In genomic region chr12:86012195-86012594, GRCm38 (mm10) we compare ENCODE assay signal across 13 mouse cellular contexts.
"Had no signal": no experiment of that assay in that cellular context is flagged by ENCODE, and none has a peak within 500 bp of the region (broad histone marks: within the 10 kb centered on the region; RNA-seq: fewer than 3 reads in every experiment).

No protein-coding gene starts in this region.

- DNase-seq: lung, adult 18-20 months; lung, embryonic 14.5 days; lung, postnatal 4 days; midbrain, embryonic 14.5 days; right cerebral cortex, postnatal 14 days; thymus, adult 18-20 months; thymus, postnatal 14 days; thymus, postnatal 36 days had no signal

- H3K9ac ChIP-seq: lung, embryonic 14.5 days; midbrain, embryonic 12.5 days; neural tube, embryonic 13.5 days had no signal

- H3K27me3 ChIP-seq: midbrain, embryonic 12.5 days; neural tube, embryonic 13.5 days had no signal

- H3K36me3 ChIP-seq: midbrain, embryonic 12.5 days; neural tube, embryonic 13.5 days had no signal

- H3K4me3 ChIP-seq: midbrain, embryonic 10.5 days; midbrain, embryonic 12.5 days; myocyte; neural tube, embryonic 13.5 days had no signal

- H3K4me1 ChIP-seq: midbrain, embryonic 12.5 days had no signal

- H3K27ac ChIP-seq: midbrain, embryonic 10.5 days; midbrain, embryonic 12.5 days; neural tube, embryonic 13.5 days had no signal

- H3K9me3 ChIP-seq: midbrain, embryonic 10.5 days; midbrain, embryonic 12.5 days; neural tube, embryonic 13.5 days had no signal

- ATAC-seq: midbrain, embryonic 16.5 days had no signal

- H3K4me2 ChIP-seq: lung, embryonic 14.5 days; midbrain, embryonic 12.5 days; neural tube, embryonic 13.5 days had no signal
